Mouse (Mus musculus) midbrain, embryonic 11.5 days (tissue): ENCODE measurements around the gene Klhl23. TPM values are rescaled to one million over a fixed set of nuclear protein-coding genes. Genes with fewer than 3 reads are reported as not detected.
A peak's percentile ranks its signal among the peaks of the same experiment; 100 is the strongest.

Source experiments
- ATAC-seq: fragments of 200-750 bp; cut with Nextera tagmentation; 2 replicates; pipeline ENCODE4 v1.8.0; 2017; ENCODE audit warnings: moderate TSS enrichment, moderate library complexity; ENCODE audit not compliant: low FRiP score
- DNase-seq: peaks from one replicate; pipeline ENCODE4 v3.0.0; 2015; ENCODE audit warnings: low spot score; ENCODE audit errors: missing footprints
- H3K27ac ChIP-seq: fragments of 300-500 bp; sonication (generic); 2 replicates; pipeline ENCODE4 v1.5.1; 2014; ENCODE audit warnings: low read depth, low read length
- H3K27me3 ChIP-seq: fragments of 300-500 bp; sonication (generic); 2 replicates; pipeline ENCODE4 v1.6.1; 2014; ENCODE audit warnings: mild to moderate bottlenecking, low read length, moderate library complexity, mixed read lengths; ENCODE audit not compliant: control insufficient read depth, insufficient read depth
- H3K36me3 ChIP-seq: fragments of 300-500 bp; sonication (generic); 2 replicates; pipeline ENCODE4 v1.6.1; 2014; ENCODE audit warnings: mild to moderate bottlenecking, low read length, moderate library complexity, mixed read lengths; ENCODE audit not compliant: control insufficient read depth, insufficient read depth
- H3K4me1 ChIP-seq: fragments of 300-500 bp; sonication (generic); 2 replicates; pipeline ENCODE4 v1.6.1; 2014; ENCODE audit warnings: low read length; ENCODE audit not compliant: control insufficient read depth, insufficient read depth
- H3K4me2 ChIP-seq: fragments of 300-500 bp; sonication (generic); 2 replicates; pipeline ENCODE4 v1.6.1; 2014; ENCODE audit warnings: mild to moderate bottlenecking, moderate library complexity
- H3K4me3 ChIP-seq: fragments of 300-500 bp; sonication (generic); 2 replicates; pipeline ENCODE4 v1.5.1; 2014; ENCODE audit warnings: low read depth, low read length
- H3K9ac ChIP-seq: fragments of 300-500 bp; sonication (generic); 2 replicates; pipeline ENCODE4 v1.6.1; 2014; ENCODE audit warnings: low read length
- H3K9me3 ChIP-seq: fragments of 300-500 bp; sonication (generic); 2 replicates; pipeline ENCODE4 v1.6.1; 2016; ENCODE audit warnings: low read length; ENCODE audit not compliant: control insufficient read depth
- WGBS: fragments of 180-500 bp; shearing (Covaris S2); extraction: QIAGEN DNeasy Blood & Tissue Kit; methylation state at CpG from one replicate; pipeline ENCODE4 v1.1.7; 2014; 5-methylcytosine and 5-hydroxymethylcytosine counted together
- polyA plus RNA-seq: library from polyadenylated mRNA; unstranded; fragments of >200 nt; fragmentation: Nextera tagmentation; extraction: Ambion mirVana; gene quantifications from 2 replicates; pipeline ENCODE4 v1.2.1, GENCODE M21; 2014

The Klhl23 gene
- polyA plus RNA-seq, 1 experiment from 2014 or later, result 35.0 TPM

DNA sequence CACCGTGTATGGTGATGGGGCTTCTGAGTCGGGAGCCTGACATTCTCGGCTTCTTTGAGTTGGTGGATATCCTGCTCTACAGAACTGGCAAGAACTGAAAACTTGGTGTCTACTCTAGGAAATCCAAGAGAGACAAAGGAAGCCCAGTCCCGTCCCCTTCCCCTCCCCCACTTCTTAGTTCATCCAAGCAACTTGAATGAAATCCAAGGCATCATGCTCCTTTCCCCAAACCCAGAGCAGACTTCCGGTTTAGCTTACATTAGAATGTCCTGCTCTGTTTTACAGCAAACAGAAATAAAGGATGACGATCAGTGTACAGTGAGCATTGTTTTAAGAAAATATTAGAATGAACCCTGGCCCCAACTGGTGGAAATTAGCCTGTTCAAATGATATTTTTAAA, 27.5 kb downstream of the Klhl23 start:
- no peaks in the 10 kb centered on the region for H3K36me3 ChIP-seq
- no peaks in the 10 kb centered on the region for H3K27me3 ChIP-seq
- H3K9me3 ChIP-seq, result no peaks in the 10 kb centered on the region
- no peaks in the 10 kb centered on the region for H3K4me1 ChIP-seq
- H3K9ac ChIP-seq, result no peak overlapping the region
- no peak overlapping the region for H3K4me2 ChIP-seq
- no peak for ATAC-seq
- no peak overlapping the region for H3K27ac ChIP-seq
- 73% methylated on average over 6 of the region's 6 CpGs for WGBS
- no peak overlapping the region for H3K4me3 ChIP-seq
- DNase-seq, result no peak

DNA sequence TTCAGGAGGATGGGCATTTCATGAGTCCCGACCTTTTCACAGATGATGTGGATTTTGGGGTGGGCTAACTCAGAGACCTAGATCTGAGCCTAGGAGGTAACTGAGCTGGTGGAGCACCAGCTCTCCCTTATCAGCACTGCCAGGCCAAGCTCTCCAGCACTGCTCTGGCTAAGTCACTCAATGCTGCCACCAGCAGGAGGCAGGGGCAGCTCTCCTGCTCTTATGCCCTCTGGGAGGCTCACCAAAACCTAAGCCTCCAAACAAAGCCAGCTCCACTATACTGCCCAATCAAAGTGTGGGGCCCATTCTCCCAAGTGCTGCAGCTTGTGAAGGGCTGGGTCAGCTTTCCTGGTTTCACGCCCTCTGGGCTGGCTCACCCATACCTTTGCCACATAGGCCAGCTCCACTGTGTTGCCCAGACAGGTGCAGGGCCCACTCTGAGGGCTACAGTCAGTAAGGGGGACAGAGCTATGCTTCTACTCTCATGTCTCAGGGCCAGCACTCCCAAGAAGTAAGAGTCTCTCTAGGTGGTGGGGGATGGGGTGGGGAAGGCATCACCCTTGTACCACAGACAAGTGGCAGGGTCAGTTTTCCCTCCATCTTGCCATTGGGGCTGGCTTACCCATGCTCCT, 29.8 kb downstream of the Klhl23 start:
- 0 out of 2 replicates have a peak, but pooled peaks have one; percentile 11 for ATAC-seq
- Histone ChIP-seq H3K9ac (no peak overlapping the region), H3K4me2 (no peak overlapping the region), H3K36me3 (no peaks in the 10 kb centered on the region), H3K4me1 (no peaks in the 10 kb centered on the region), H3K9me3 (no peaks in the 10 kb centered on the region), H3K27ac (no peak overlapping the region), H3K27me3 (no peaks in the 10 kb centered on the region), H3K4me3 (no peak overlapping the region)
- 60% methylated on average over 2 of the region's 2 CpGs for WGBS
- no peak for DNase-seq

DNA sequence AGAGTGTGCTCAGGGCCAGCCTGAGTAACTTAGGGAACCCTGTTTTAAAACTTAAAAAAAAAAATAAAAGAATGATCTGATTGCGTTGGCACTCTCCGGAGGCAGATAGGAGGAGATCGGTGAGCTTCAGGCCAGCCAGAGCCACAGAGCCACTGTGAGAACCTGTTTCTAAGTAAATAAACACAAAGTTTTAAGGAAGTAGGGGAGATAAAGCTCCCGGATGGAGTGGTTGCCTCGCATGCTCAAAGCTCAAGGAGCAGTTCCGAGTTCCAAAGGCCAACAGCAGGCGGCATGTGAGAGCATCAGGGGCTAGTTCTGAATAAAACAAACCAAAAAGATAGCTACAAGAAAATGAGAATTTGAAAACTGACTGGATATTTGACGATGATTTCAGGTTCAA, 34.6 kb downstream of the Klhl23 start:
- Histone ChIP-seq H3K4me3 (no peak overlapping the region), H3K4me2 (no peak overlapping the region), H3K4me1 (no peaks in the 10 kb centered on the region), H3K27me3 (no peaks in the 10 kb centered on the region), H3K36me3 (no peaks in the 10 kb centered on the region), H3K27ac (no peak overlapping the region), H3K9ac (no peak overlapping the region), H3K9me3 (no peaks in the 10 kb centered on the region)
- ATAC-seq, result no peak
- peak; percentile 12 for DNase-seq
- WGBS, result 72% methylated on average over 8 of the region's 8 CpGs

DNA sequence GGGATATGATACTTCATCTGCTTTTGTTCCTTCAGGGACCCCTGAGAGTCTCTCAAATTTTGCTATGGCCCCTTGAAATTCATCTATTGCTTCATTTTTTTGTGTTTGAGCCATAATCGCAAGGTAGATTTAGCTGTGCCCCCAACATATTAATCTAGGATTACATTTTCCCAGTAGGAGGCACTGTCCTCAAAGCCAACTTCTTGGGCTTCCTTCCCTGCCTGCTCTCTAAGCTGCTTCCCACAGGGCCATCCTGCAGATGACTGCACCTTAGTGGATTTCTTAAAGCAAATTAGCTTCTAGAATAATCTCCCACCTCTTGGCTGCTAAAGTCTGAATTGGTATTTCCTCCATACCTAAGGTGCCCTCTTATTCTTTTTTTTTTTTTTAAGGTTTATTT, 36.1 kb downstream of the Klhl23 start:
- 82% methylated on average over 1 of the region's 1 CpGs for WGBS
- H3K9me3 ChIP-seq, result no peaks in the 10 kb centered on the region
- no peak overlapping the region for H3K9ac ChIP-seq
- DNase-seq (peak; percentile 53), ATAC-seq (no peak)
- H3K4me1 ChIP-seq, result peaks cover 7% of the 10 kb centered on the region
- H3K27me3 ChIP-seq, result no peaks in the 10 kb centered on the region
- H3K27ac ChIP-seq, result no peak overlapping the region
- no peak overlapping the region for H3K4me2 ChIP-seq
- H3K36me3 ChIP-seq, result no peaks in the 10 kb centered on the region
- H3K4me3 ChIP-seq, result no peak overlapping the region

DNA sequence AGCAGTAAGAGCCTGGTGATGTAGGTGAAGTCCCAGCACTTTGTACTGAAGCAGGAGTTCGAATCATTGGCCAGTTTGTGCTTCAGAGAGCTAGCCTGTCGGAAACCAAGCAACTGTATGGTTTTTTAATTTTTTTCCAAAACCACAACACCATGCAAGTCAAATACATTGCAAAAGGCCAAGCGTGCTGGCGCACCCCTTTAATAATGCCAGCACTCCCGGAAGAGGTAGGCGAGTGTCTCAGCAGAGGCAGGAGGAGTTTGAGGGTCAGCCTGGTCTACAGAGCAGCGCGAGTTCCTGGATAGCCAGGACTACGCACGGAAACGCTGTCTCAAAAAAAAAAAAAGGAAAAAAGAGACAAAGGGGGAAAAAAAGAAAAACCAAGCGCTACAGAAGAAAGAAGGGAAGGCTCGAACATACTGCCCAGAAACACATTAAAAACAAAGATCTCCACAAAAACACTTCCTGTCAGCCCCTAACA, 39.3 kb downstream of the Klhl23 start:
- WGBS, result 14% methylated on average over 12 of the region's 13 CpGs
- ATAC-seq (peak; percentile 63), DNase-seq (no peak)
- peak overlapping the region; percentile 99 for H3K4me3 ChIP-seq
- peaks cover 11% of the 10 kb centered on the region for H3K4me1 ChIP-seq
- peak overlapping the region; percentile 99 for H3K9ac ChIP-seq
- H3K27me3 ChIP-seq, result no peaks in the 10 kb centered on the region
- peak overlapping the region; percentile 87 for H3K4me2 ChIP-seq
- peak overlapping the region; percentile 71; the same call in 1 of the 2 replicates for H3K27ac ChIP-seq
- no peaks in the 10 kb centered on the region for H3K9me3 ChIP-seq
- H3K36me3 ChIP-seq, result no peaks in the 10 kb centered on the region

DNA sequence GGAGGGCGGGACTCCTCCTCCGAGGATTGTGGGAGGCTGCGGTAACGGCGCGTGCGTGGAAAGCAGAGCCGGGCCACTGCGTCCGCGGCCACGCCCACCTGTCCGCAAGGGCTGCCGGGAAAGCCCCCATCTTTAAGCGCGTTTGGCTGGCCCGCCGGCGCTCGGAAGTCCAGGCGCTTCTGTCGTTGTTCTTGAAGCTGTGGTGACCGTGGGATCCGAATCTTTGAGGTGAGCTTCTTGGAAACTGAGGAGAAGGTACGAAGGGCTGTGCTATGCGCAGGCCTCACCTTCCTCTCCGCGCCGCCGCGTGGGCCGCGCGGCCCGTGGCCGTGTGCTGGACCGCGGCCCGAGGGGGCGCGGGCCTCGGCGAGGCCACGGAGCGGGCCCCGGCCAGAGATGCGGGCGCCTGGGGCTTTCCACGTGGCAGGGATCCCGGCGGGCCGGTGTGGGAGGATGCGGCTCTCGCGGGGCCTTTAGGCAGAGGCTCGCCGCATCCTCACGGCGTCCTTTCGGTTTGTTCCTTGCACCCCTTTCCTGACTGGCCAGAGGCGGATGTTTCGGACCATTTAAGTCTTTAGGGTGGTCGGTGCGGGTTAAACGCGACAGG, 39.8 kb downstream of the Klhl23 start, which contains the start of gene Ssb:
Ssb (plus strand) TSS at position 78 of the 607 bp plus-strand sequence.
- under 1% methylated on average over 66 of the region's 66 CpGs for WGBS

GRCm38 (mm10) chr2:69862117-69862657, 40.4 kb downstream of the Klhl23 start:
- Histone ChIP-seq H3K9ac (peak overlapping the region; percentile 99), H3K4me1 (peaks cover 11% of the 10 kb centered on the region), H3K36me3 (no peaks in the 10 kb centered on the region), H3K4me3 (peak overlapping the region; percentile 99), H3K27me3 (no peaks in the 10 kb centered on the region), H3K27ac (no peak overlapping the region), H3K9me3 (no peaks in the 10 kb centered on the region), H3K4me2 (peak overlapping the region; percentile 87)
- WGBS, result 5% methylated on average over 13 of the region's 13 CpGs
- no peak for ATAC-seq
- DNase-seq, result peak; percentile 91

More for the DNA sequence above, 39.8 kb downstream of the Klhl23 start, which contains the start of gene Ssb:
- ATAC-seq (peak; percentile 96), DNase-seq (peak; percentile 99)
- H3K4me1 ChIP-seq, result peaks cover 11% of the 10 kb centered on the region
- H3K4me3 ChIP-seq, result peak within 1 kb of the TSS; percentile 99
- H3K4me2 ChIP-seq, result peak within 1 kb of the TSS; percentile 87
- no peaks in the 10 kb centered on the region for H3K9me3 ChIP-seq
- H3K9ac ChIP-seq, result peak within 1 kb of the TSS; percentile 99
- peak within 1 kb of the TSS; percentile 71 for H3K27ac ChIP-seq
- H3K27me3 ChIP-seq, result no peaks in the 10 kb centered on the region
- H3K36me3 ChIP-seq, result no peaks in the 10 kb centered on the region

DNA sequence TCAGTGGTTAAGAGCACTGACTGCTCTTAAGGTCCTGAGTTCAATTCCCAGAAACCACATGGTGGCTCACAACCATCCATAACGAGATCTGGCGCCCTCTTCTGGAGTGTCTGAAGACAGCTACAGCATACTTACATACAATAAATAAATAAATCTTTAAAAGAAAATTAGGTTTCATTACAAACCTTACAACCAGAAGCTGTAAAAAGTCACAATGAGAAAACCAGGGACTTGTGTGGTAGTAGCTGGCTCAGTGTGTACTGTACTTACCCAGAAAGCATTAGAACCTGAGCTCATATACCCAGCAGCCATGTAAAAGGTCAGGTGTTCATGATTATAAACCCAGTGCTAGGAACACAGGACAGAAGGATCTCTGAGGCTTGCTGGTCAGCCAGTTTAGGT, 62.2 kb downstream of the Klhl23 start:
- H3K9ac ChIP-seq, result no peak overlapping the region
- peaks cover 5% of the 10 kb centered on the region; the same call in 1 of the 2 replicates for H3K4me1 ChIP-seq
- no peaks in the 10 kb centered on the region for H3K9me3 ChIP-seq
- no peak for DNase-seq
- H3K27ac ChIP-seq, result no peak overlapping the region
- H3K4me3 ChIP-seq, result no peak overlapping the region
- no peak for ATAC-seq
- H3K4me2 ChIP-seq, result no peak overlapping the region
- no peaks in the 10 kb centered on the region for H3K27me3 ChIP-seq
- 72% methylated on average over 2 of the region's 2 CpGs for whole genome bisulfite sequencing
- no peaks in the 10 kb centered on the region for H3K36me3 ChIP-seq

- H3K4me1 ChIP-seq, result peaks cover 5% of the 10 kb centered on the region; the same call in 1 of the 2 replicates
- no peaks in the 10 kb centered on the region for H3K36me3 ChIP-seq
- H3K27me3 ChIP-seq, result no peaks in the 10 kb centered on the region
- H3K9ac ChIP-seq, result peak overlapping the region; percentile 88
- no peak for ATAC-seq
- DNase-seq, result no peak
- H3K9me3 ChIP-seq, result no peaks in the 10 kb centered on the region
- peak overlapping the region; percentile 87 for H3K4me2 ChIP-seq
- no peak overlapping the region for H3K27ac ChIP-seq
- H3K4me3 ChIP-seq, result peak overlapping the region; percentile 60
- 65% methylated on average over 6 of the region's 6 CpGs for WGBS
Observed at GRCm38 (mm10) chr2:69884581-69884980, 62.8 kb downstream of the Klhl23 start.
